1 mouse cellular context compared by ENCODE assay signal in genomic region chr6:88676753-88677736, GRCm38 (mm10).
TF ChIP-seq lines count a peak whose summit lies in the region.

No protein-coding gene starts in this region.

TF ChIP-seq in CH12.LX, 34 proteins besides CTCF, POLR2A, EP300 and RAD21 (continued from another document):
- TF ChIP-seq SMC3 (IDR thresholded peaks at IDR 0.05; ENCODE audit: low read depth, low read length) (no peak), MXI1 (IDR thresholded peaks at IDR 0.05; ENCODE audit: low read depth, low read length) (peak; percentile 68; the same call in 1 of the 2 replicates), NELFE (IDR thresholded peaks at IDR 0.05; ENCODE audit: low read depth, low read length) (no peak), ETS1 (conservative IDR thresholded peaks at IDR 0.05; ENCODE audit: low read depth, low read length) (peak; percentile 87), MYC (IDR thresholded peaks at IDR 0.05; ENCODE audit: low read depth, low read length) (peak; percentile 83), MAX (IDR thresholded peaks at IDR 0.05; ENCODE audit: low read length) (peak; percentile 89), TBP (conservative IDR thresholded peaks at IDR 0.05; ENCODE audit: low read depth, low read length) (no peak), CHD1 (IDR thresholded peaks at IDR 0.05; ENCODE audit: low read depth, low read length) (no peak; the same call in 1 of the 2 replicates), MAZ (IDR thresholded peaks at IDR 0.05; ENCODE audit: low read depth, low read length) (peak; percentile 48; the same call in 1 of the 2 replicates), BHLHE40 (IDR thresholded peaks at IDR 0.05; ENCODE audit: low read depth, low read length) (peak; percentile 90), NRF1 (IDR thresholded peaks at IDR 0.05; ENCODE audit: low read depth, low read length) (no peak), PAX5 (IDR thresholded peaks at IDR 0.05; ENCODE audit: low read length) (no peak), ZKSCAN1 (IDR thresholded peaks at IDR 0.05; ENCODE audit: borderline replicate concordance, low read depth, low read length) (no peak), JUND (conservative IDR thresholded peaks at IDR 0.05; ENCODE audit: low read depth, low read length) (0 out of 2 replicates have a peak, but pooled peaks have one; percentile 33), UBTF (IDR thresholded peaks at IDR 0.05; ENCODE audit: low read depth, low read length) (no peak), POLR2AphosphoS2 (IDR thresholded peaks at IDR 0.05; ENCODE audit: low read depth, low read length) (no peak), MEF2A (IDR thresholded peaks at IDR 0.05; ENCODE audit: borderline replicate concordance, low read depth, low read length) (peak; percentile 87), USF1 (IDR thresholded peaks at IDR 0.05; ENCODE audit: low read depth, low read length) (peak; percentile 70), MAFK (IDR thresholded peaks at IDR 0.05; ENCODE audit: insufficient replicate concordance, low read length) (no peak)
